Mouse (Mus musculus) forebrain, embryonic 10.5 days (tissue): Measurements from ENCODE around the gene Zswim1. TPM values are rescaled to one million over a fixed set of nuclear protein-coding genes. Genes with fewer than 3 reads are reported as not detected.
"Not testable (repeated sequence)": the region's sequence is repeated elsewhere in the genome, so short reads cannot be mapped to it uniquely, and the experiment has no call there.

Experiments used
- DNase-seq: peaks from one replicate; pipeline ENCODE4 v3.0.0-alpha.2; 2017; ENCODE audit warnings: low spot score; ENCODE audit errors: extremely low spot score
- H3K27ac ChIP-seq: fragments of 300-500 bp; sonication (generic); 2 replicates; pipeline ENCODE4 v1.5.1; 2016; ENCODE audit warnings: mild to moderate bottlenecking
- H3K27me3 ChIP-seq: fragments of 300-500 bp; sonication (generic); 2 replicates; pipeline ENCODE4 v1.6.1; 2016; ENCODE audit warnings: mild to moderate bottlenecking; ENCODE audit not compliant: poor library complexity, severe bottlenecking
- H3K36me3 ChIP-seq: fragments of 300-500 bp; sonication (generic); replicated peaks from 2 replicates; pipeline ENCODE4 v1.6.1; 2016; ENCODE audit warnings: mild to moderate bottlenecking, moderate library complexity
- H3K4me1 ChIP-seq: fragments of 300-500 bp; sonication (generic); 2 replicates; pipeline ENCODE4 v1.6.1; 2016
- H3K4me3 ChIP-seq: fragments of 300-500 bp; sonication (generic); 2 replicates; pipeline ENCODE4 v1.5.1; 2016; ENCODE audit warnings: mild to moderate bottlenecking, moderate library complexity
- H3K9me3 ChIP-seq: fragments of 300-500 bp; sonication (generic); 2 replicates; pipeline ENCODE4 v1.6.1; 2016; ENCODE audit warnings: mild to moderate bottlenecking, moderate library complexity
- WGBS: fragments of 180-500 bp; shearing (Covaris S2); methylation state at CpG from one replicate; pipeline ENCODE4 v1.1.7; 2016; 5-methylcytosine and 5-hydroxymethylcytosine counted together
- polyA plus RNA-seq: library from polyadenylated mRNA; unstranded; fragments of >200 nt; fragmentation: Nextera tagmentation; extraction: Ambion mirVana; gene quantifications from 2 replicates; pipeline ENCODE4 v1.2.1, GENCODE M21; 2016

Gene Zswim1
- polyA plus RNA-seq, 1 experiment from 2014 or later, result 25.9 TPM

- DNase-seq, result no peak
- H3K27ac ChIP-seq, result no peak overlapping the region
- H3K27me3 ChIP-seq, result peaks cover 6% of the 10 kb centered on the region; the same call in 1 of the 2 replicates
- 97% methylated on average over 4 of the region's 4 CpGs for WGBS
- H3K36me3 ChIP-seq, result peaks cover 42% of the 10 kb centered on the region
- H3K4me3 ChIP-seq, result peak overlapping the region; percentile 85; the same call in 1 of the 2 replicates
- H3K9me3 ChIP-seq, result no peaks in the 10 kb centered on the region
- H3K4me1 ChIP-seq, result peaks cover 29% of the 10 kb centered on the region
Observed at GRCm38 (mm10) chr2:164835164-164835563, 12.7 kb downstream of the Zswim1 start.

GRCm38 (mm10) chr2:164845782-164846181 lies 23.3 kb downstream of the Zswim1 start:
- 55% methylated on average over 3 of the region's 3 CpGs for WGBS
- Histone ChIP-seq H3K4me3 (no peak overlapping the region), H3K27ac (no peak overlapping the region), H3K36me3 (peaks cover 29% of the 10 kb centered on the region), H3K27me3 (no peaks in the 10 kb centered on the region), H3K4me1 (no peaks in the 10 kb centered on the region), H3K9me3 (0 out of 2 replicates have a peak, but pooled peaks cover 2% of the 10 kb centered on the region)
- DNase-seq, result no peak

- H3K27ac ChIP-seq, result no peak overlapping the region
- 0 out of 2 replicates have a peak, but pooled peaks cover 2% of the 10 kb centered on the region for H3K9me3 ChIP-seq
- 93% methylated on average over 8 of the region's 8 CpGs for WGBS
- peaks cover 38% of the 10 kb centered on the region for H3K36me3 ChIP-seq
- no peak for DNase-seq
- H3K4me1 ChIP-seq, result peaks cover 5% of the 10 kb centered on the region
- H3K27me3 ChIP-seq, result peaks cover 15% of the 10 kb centered on the region
- no peak overlapping the region for H3K4me3 ChIP-seq
Observed at GRCm38 (mm10) chr2:164850061-164850460, 27.6 kb downstream of the Zswim1 start.

- peaks cover 66% of the 10 kb centered on the region for H3K27me3 ChIP-seq
- DNase-seq, H3K9me3 ChIP-seq, H3K27ac ChIP-seq: not testable (repeated sequence)
- peak overlapping the region; percentile 69; the same call in 1 of the 2 replicates for H3K4me3 ChIP-seq
- H3K4me1 ChIP-seq, result peaks cover 54% of the 10 kb centered on the region
- peaks cover 24% of the 10 kb centered on the region for H3K36me3 ChIP-seq
- 79% methylated on average over 5 of the region's 5 CpGs for WGBS
Observed at GRCm38 (mm10) chr2:164855572-164855971, 33.1 kb downstream of the Zswim1 start.

GRCm38 (mm10) chr2:164856309-164857100 lies 34.0 kb downstream of the Zswim1 start:
- Histone ChIP-seq H3K4me1 (peaks cover 54% of the 10 kb centered on the region), H3K9me3 (no peaks in the 10 kb centered on the region), H3K4me3 (peak overlapping the region; percentile 69), H3K36me3 (peaks cover 17% of the 10 kb centered on the region), H3K27ac (peak overlapping the region; percentile 83), H3K27me3 (peaks cover 66% of the 10 kb centered on the region)
- under 1% methylated on average over 42 of the region's 42 CpGs for WGBS
- DNase-seq, result no peak

GRCm38 (mm10) chr2:164857101-164857821 lies 34.8 kb downstream of the Zswim1 start, which contains the start of gene Pltp:
Gene Pltp, minus strand, starts transcription at chr2:164857711.
- peak; percentile 77 for DNase-seq
- peaks cover 10% of the 10 kb centered on the region for H3K36me3 ChIP-seq
- under 1% methylated on average over 47 of the region's 47 CpGs for WGBS
- peaks cover 59% of the 10 kb centered on the region for H3K4me1 ChIP-seq
- H3K9me3 ChIP-seq, result no peaks in the 10 kb centered on the region
- H3K27ac ChIP-seq, result peak within 1 kb of the TSS; percentile 83
- H3K27me3 ChIP-seq, result peaks cover 66% of the 10 kb centered on the region
- peak within 1 kb of the TSS; percentile 69 for H3K4me3 ChIP-seq

- WGBS, result 2% methylated on average over 19 of the region's 19 CpGs
- peak overlapping the region; percentile 83 for H3K27ac ChIP-seq
- peak; percentile 54 for DNase-seq
- H3K9me3 ChIP-seq, result no peaks in the 10 kb centered on the region
- H3K4me1 ChIP-seq, result peaks cover 64% of the 10 kb centered on the region
- H3K27me3 ChIP-seq, result peaks cover 66% of the 10 kb centered on the region
- H3K36me3 ChIP-seq, result peaks cover 4% of the 10 kb centered on the region; the same call in 1 of the 2 replicates
- H3K4me3 ChIP-seq, result peak overlapping the region; percentile 69
Observed at GRCm38 (mm10) chr2:164857842-164858553, 35.5 kb downstream of the Zswim1 start.

- Histone ChIP-seq H3K4me3 (no peak overlapping the region), H3K27me3 (peaks cover 59% of the 10 kb centered on the region), H3K36me3 (peaks cover under 1% of the 10 kb centered on the region; the same call in 1 of the 2 replicates), H3K4me1 (peaks cover 64% of the 10 kb centered on the region), H3K27ac (no peak overlapping the region), H3K9me3 (no peaks in the 10 kb centered on the region)
- 53% methylated on average over 2 of the region's 2 CpGs for WGBS
- no peak for DNase-seq
Observed at GRCm38 (mm10) chr2:164859155-164859554, 36.7 kb downstream of the Zswim1 start.

GRCm38 (mm10) chr2:164859640-164860432 lies 37.4 kb downstream of the Zswim1 start:
- Histone ChIP-seq H3K4me1 (peaks cover 61% of the 10 kb centered on the region), H3K36me3 (no peaks in the 10 kb centered on the region), H3K4me3 (no peak overlapping the region), H3K9me3 (no peaks in the 10 kb centered on the region), H3K27me3 (peaks cover 53% of the 10 kb centered on the region), H3K27ac (no peak overlapping the region)
- no peak for DNase-seq
- 61% methylated on average over 9 of the region's 9 CpGs for WGBS

GRCm38 (mm10) chr2:164861094-164861493 lies 38.6 kb downstream of the Zswim1 start:
- Histone ChIP-seq H3K9me3 (no peaks in the 10 kb centered on the region), H3K27me3 (peaks cover 40% of the 10 kb centered on the region), H3K36me3 (no peaks in the 10 kb centered on the region), H3K4me3 (no peak overlapping the region), H3K4me1 (peaks cover 48% of the 10 kb centered on the region), H3K27ac (no peak overlapping the region)
- no peak for DNase-seq
- 83% methylated on average over 4 of the region's 4 CpGs for WGBS

GRCm38 (mm10) chr2:164862179-164862861 lies 39.8 kb downstream of the Zswim1 start:
- DNase-seq, result no peak
- Histone ChIP-seq H3K27me3 (peaks cover 28% of the 10 kb centered on the region), H3K9me3 (peaks cover 2% of the 10 kb centered on the region; the same call in 1 of the 2 replicates), H3K4me3 (no peak overlapping the region), H3K36me3 (no peaks in the 10 kb centered on the region), H3K4me1 (peaks cover 36% of the 10 kb centered on the region), H3K27ac (0 out of 2 replicates have a peak overlapping the region, but pooled peaks have one; percentile 4)
- WGBS, result 59% methylated on average over 9 of the region's 9 CpGs
